Mouse (Mus musculus) heart, embryonic 13.5 days (tissue): Measurements from ENCODE around the gene Acpp. TPM values are rescaled to one million over a fixed set of nuclear protein-coding genes. Genes with fewer than 3 reads are reported as not detected.
A peak's percentile ranks its signal among the peaks of the same experiment; 100 is the strongest.
"Not testable (repeated sequence)": the region's sequence is repeated elsewhere in the genome, so short reads cannot be mapped to it uniquely, and the experiment has no call there.

Experiments
- ATAC-seq: fragments of 200-750 bp; cut with Nextera tagmentation; 2 replicates; pipeline ENCODE4 v1.8.0; 2017; ENCODE audit warnings: moderate TSS enrichment; ENCODE audit not compliant: insufficient number of reproducible peaks, low FRiP score, low TSS enrichment; ENCODE audit errors: extremely low read depth
- H3K27ac ChIP-seq: fragments of 300-500 bp; sonication (generic); replicated peaks from 2 replicates; pipeline ENCODE4 v1.5.1; 2015; ENCODE audit warnings: moderate library complexity, mild to moderate bottlenecking, inconsistent platforms
- H3K27me3 ChIP-seq: fragments of 300-500 bp; sonication (generic); replicated peaks from 2 replicates; pipeline ENCODE4 v1.6.1; 2015; ENCODE audit warnings: mild to moderate bottlenecking, inconsistent platforms
- H3K36me3 ChIP-seq: fragments of 300-500 bp; sonication (generic); 2 replicates; pipeline ENCODE4 v1.6.1; 2015; ENCODE audit warnings: mild to moderate bottlenecking, inconsistent platforms
- H3K4me1 ChIP-seq: fragments of 300-500 bp; sonication (generic); 2 replicates; pipeline ENCODE4 v1.6.1; 2015; ENCODE audit warnings: inconsistent platforms
- H3K4me2 ChIP-seq: fragments of 300-500 bp; sonication (generic); 2 replicates; pipeline ENCODE4 v1.6.1; 2015; ENCODE audit warnings: inconsistent platforms, mild to moderate bottlenecking, moderate library complexity
- H3K4me3 ChIP-seq: fragments of 300-500 bp; sonication (generic); 2 replicates; pipeline ENCODE4 v1.5.1; 2015; ENCODE audit warnings: moderate library complexity, mild to moderate bottlenecking, inconsistent platforms
- H3K9ac ChIP-seq: fragments of 300-500 bp; sonication (generic); 2 replicates; pipeline ENCODE4 v1.6.1; 2015; ENCODE audit warnings: inconsistent platforms, mild to moderate bottlenecking, moderate library complexity
- H3K9me3 ChIP-seq: fragments of 300-500 bp; sonication (generic); 2 replicates; pipeline ENCODE4 v1.6.1; 2016; ENCODE audit warnings: inconsistent platforms
- WGBS: fragments of 180-500 bp; shearing (Covaris S2); methylation state at CpG from one replicate; pipeline ENCODE4 v1.1.7; 2015; ENCODE audit warnings: mixed read lengths; 5-methylcytosine and 5-hydroxymethylcytosine counted together
- polyA plus RNA-seq: library from polyadenylated mRNA; unstranded; fragments of >200 nt; fragmentation: Nextera tagmentation; extraction: Ambion mirVana; gene quantifications from 2 replicates; pipeline ENCODE4 v1.2.1, GENCODE M21; 2015

Acpp gene
- 0.05 and 0.09 TPM in 2 replicates for polyA plus RNA-seq

GRCm38 (mm10) chr9:104337183-104337931 is at the start of gene Acpp:
Acpp (minus strand) TSS chr9:104337748.
- 18% methylated on average over 18 of the region's 18 CpGs for WGBS
- peak within 1 kb of the TSS; percentile 38 for H3K4me3 ChIP-seq
- H3K4me2 ChIP-seq: peak within 1 kb of the TSS; percentile 70
- H3K27me3 ChIP-seq: peaks cover 8% of the 10 kb centered on the region
- no peak for ATAC-seq
- H3K4me1 ChIP-seq: peaks cover 11% of the 10 kb centered on the region
- no peak within 1 kb of the TSS for H3K27ac ChIP-seq
- no peaks in the 10 kb centered on the region for H3K9me3 ChIP-seq
- peak within 1 kb of the TSS; percentile 50 for H3K9ac ChIP-seq
- H3K36me3 ChIP-seq: no peaks in the 10 kb centered on the region

GRCm38 (mm10) chr9:104382571-104383170 is 45.1 kb upstream of the Acpp start:
- Histone ChIP-seq H3K4me1 (no peaks in the 10 kb centered on the region), H3K9ac (no peak overlapping the region), H3K9me3 (no peaks in the 10 kb centered on the region), H3K4me2 (no peak overlapping the region), H3K4me3 (no peak overlapping the region), H3K27me3 (no peaks in the 10 kb centered on the region), H3K27ac (no peak overlapping the region), H3K36me3 (no peaks in the 10 kb centered on the region)
- 70% methylated on average over 6 of the region's 6 CpGs for WGBS
- no peak for ATAC-seq

GRCm38 (mm10) chr9:104379532-104380162 is 42.1 kb upstream of the Acpp start:
- WGBS: 57% methylated on average over 9 of the region's 9 CpGs
- H3K9ac ChIP-seq: no peak overlapping the region

GRCm38 (mm10) chr9:104375573-104375972 is 38.0 kb upstream of the Acpp start:
- H3K27me3 ChIP-seq: 0 out of 2 replicates have a peak, but pooled peaks cover 2% of the 10 kb centered on the region
- no peaks in the 10 kb centered on the region for H3K4me1 ChIP-seq
- no peaks in the 10 kb centered on the region for H3K36me3 ChIP-seq
- H3K9me3 ChIP-seq: peaks cover 3% of the 10 kb centered on the region; the same call in 1 of the 2 replicates
- H3K27ac ChIP-seq: no peak overlapping the region
- H3K4me2 ChIP-seq: no peak overlapping the region
- 25% methylated on average over 3 of the region's 3 CpGs for WGBS
- H3K9ac ChIP-seq: no peak overlapping the region
- no peak overlapping the region for H3K4me3 ChIP-seq
- ATAC-seq: no peak

More at GRCm38 (mm10) chr9:104379532-104380162, 42.1 kb upstream of the Acpp start:
- ATAC-seq: no peak
- no peak overlapping the region for H3K27ac ChIP-seq
- H3K4me3 ChIP-seq: no peak overlapping the region
- H3K27me3 ChIP-seq: no peaks in the 10 kb centered on the region
- no peaks in the 10 kb centered on the region for H3K36me3 ChIP-seq
- no peaks in the 10 kb centered on the region for H3K9me3 ChIP-seq
- no peak overlapping the region for H3K4me2 ChIP-seq
- H3K4me1 ChIP-seq: no peaks in the 10 kb centered on the region

- H3K9me3 ChIP-seq: peaks cover 3% of the 10 kb centered on the region; the same call in 1 of the 2 replicates
- H3K4me1 ChIP-seq: no peaks in the 10 kb centered on the region
- no peak overlapping the region for H3K9ac ChIP-seq
- no peaks in the 10 kb centered on the region for H3K36me3 ChIP-seq
- ATAC-seq: no peak
- no peak overlapping the region for H3K4me2 ChIP-seq
- H3K4me3 ChIP-seq: no peak overlapping the region
- 0 out of 2 replicates have a peak, but pooled peaks cover 2% of the 10 kb centered on the region for H3K27me3 ChIP-seq
- H3K27ac ChIP-seq: no peak overlapping the region
- 20% methylated on average over 6 of the region's 6 CpGs for WGBS
These were observed 35.7 kb upstream of the Acpp start for GRCm38 (mm10) chr9:104373253-104373652.

- Histone ChIP-seq H3K9ac (no peak overlapping the region), H3K9me3 (peaks cover 10% of the 10 kb centered on the region; the same call in 1 of the 2 replicates), H3K27me3 (no peaks in the 10 kb centered on the region), H3K4me3 (no peak overlapping the region), H3K4me2 (no peak overlapping the region), H3K27ac (no peak overlapping the region), H3K36me3 (no peaks in the 10 kb centered on the region), H3K4me1 (no peaks in the 10 kb centered on the region)
- ATAC-seq: no peak
- WGBS: 67% methylated on average over 2 of the region's 2 CpGs
These were observed 29.4 kb upstream of the Acpp start for GRCm38 (mm10) chr9:104366983-104367382.

GRCm38 (mm10) chr9:104361951-104362350 is 24.4 kb upstream of the Acpp start:
- not testable (repeated sequence) for H3K9me3 ChIP-seq, H3K27ac ChIP-seq, H3K4me2 ChIP-seq, H3K4me1 ChIP-seq, H3K9ac ChIP-seq, ATAC-seq, H3K36me3 ChIP-seq, H3K4me3 ChIP-seq, H3K27me3 ChIP-seq
- WGBS: 79% methylated on average over 1 of the region's 1 CpGs

- no peak overlapping the region for H3K4me3 ChIP-seq
- peaks cover 7% of the 10 kb centered on the region; the same call in 1 of the 2 replicates for H3K9me3 ChIP-seq
- 63% methylated on average over 17 of the region's 17 CpGs for WGBS
- H3K9ac ChIP-seq: no peak overlapping the region
- ATAC-seq: no peak
- no peak overlapping the region for H3K27ac ChIP-seq
- no peaks in the 10 kb centered on the region for H3K36me3 ChIP-seq
- no peak overlapping the region for H3K4me2 ChIP-seq
- H3K4me1 ChIP-seq: no peaks in the 10 kb centered on the region
- no peaks in the 10 kb centered on the region for H3K27me3 ChIP-seq
These were observed 23.7 kb upstream of the Acpp start for GRCm38 (mm10) chr9:104361073-104361891.

- Histone ChIP-seq H3K27ac (no peak overlapping the region), H3K9me3 (peaks cover 7% of the 10 kb centered on the region; the same call in 1 of the 2 replicates), H3K27me3 (no peaks in the 10 kb centered on the region), H3K4me3 (no peak overlapping the region), H3K4me2 (no peak overlapping the region), H3K36me3 (no peaks in the 10 kb centered on the region), H3K4me1 (no peaks in the 10 kb centered on the region), H3K9ac (no peak overlapping the region)
- ATAC-seq: no peak
- WGBS: 82% methylated on average over 4 of the region's 4 CpGs
These were observed 22.8 kb upstream of the Acpp start for GRCm38 (mm10) chr9:104360389-104360788.

GRCm38 (mm10) chr9:104355521-104356270 is 18.1 kb upstream of the Acpp start:
- Histone ChIP-seq H3K9me3 (no peaks in the 10 kb centered on the region), H3K4me2 (no peak overlapping the region), H3K27me3 (no peaks in the 10 kb centered on the region), H3K27ac (no peak overlapping the region), H3K4me1 (no peaks in the 10 kb centered on the region), H3K36me3 (no peaks in the 10 kb centered on the region), H3K4me3 (no peak overlapping the region), H3K9ac (no peak overlapping the region)
- ATAC-seq: no peak
- 78% methylated on average over 8 of the region's 8 CpGs for WGBS
